Mouse (Mus musculus) spleen, adult 2 months (tissue): Measurements from ENCODE around the gene Clec18a.

ENCODE experiments used
- CTCF ChIP-seq: fragments of 200-500 bp; IDR thresholded peaks from 2 replicates; pipeline ENCODE4 v1.5.1; 2011; ENCODE audit warnings: mild to moderate bottlenecking, inconsistent platforms; ENCODE audit not compliant: insufficient read depth, insufficient read length, insufficient replicate concordance; ENCODE audit errors: extremely low read depth
- POLR2A ChIP-seq: fragments of 200-500 bp; IDR thresholded peaks from 2 replicates; pipeline ENCODE4 v1.6.1; 2011; ENCODE audit warnings: low read depth, low read length, inconsistent platforms

GRCm38 (mm10) chr8:111056158-111056663 lies 36.0 kb downstream of the Clec18a start, which contains the start of gene Exosc6:
- TF ChIP-seq CTCF (peak; percentile 88), POLR2A (peak; percentile 52)
